Mouse (Mus musculus) CH12.LX (cell line): ENCODE data around the gene Gm27021.

Experiments
- CHD1 ChIP-seq: IDR thresholded peaks from 2 replicates; pipeline ENCODE4 v1.6.1; 2012; ENCODE audit warnings: low read depth, low read length, improper control_type of control experiment, inconsistent platforms
- CTCF ChIP-seq, 2 experiments: IDR thresholded peaks in 1 of 2; conservative IDR thresholded peaks in 1 of 2; 2 replicates each; pipeline ENCODE4 v1.5.1; 2011 to 2012; ENCODE audit warnings: low read depth in 2 of 2, low read length in 2 of 2, improper control_type of control experiment in 1 of 2, inconsistent platforms in 1 of 2, mild to moderate bottlenecking in 1 of 2, moderate library complexity in 1 of 2
- MAFK ChIP-seq: IDR thresholded peaks from 2 replicates; pipeline ENCODE4 v1.6.1; 2011; ENCODE audit warnings: low read length, improper control_type of control experiment; ENCODE audit not compliant: insufficient replicate concordance
- MAZ ChIP-seq: IDR thresholded peaks from 2 replicates; pipeline ENCODE4 v1.6.1; 2012; ENCODE audit warnings: low read depth, mild to moderate bottlenecking, inconsistent platforms, low read length, improper control_type of control experiment, moderate library complexity
- POLR2A ChIP-seq: IDR thresholded peaks from 2 replicates; pipeline ENCODE4 v1.6.1; 2011; ENCODE audit warnings: low read depth, mild to moderate bottlenecking, improper control_type of control experiment, low read length
- ZKSCAN1 ChIP-seq: IDR thresholded peaks from 2 replicates; pipeline ENCODE4 v1.6.1; 2012; ENCODE audit warnings: low read depth, inconsistent platforms, low read length, improper control_type of control experiment, borderline replicate concordance

- TF ChIP-seq POLR2A, result no peak
- no peak for TF ChIP-seq CTCF (conservative IDR thresholded peaks at IDR 0.05 in 1 of 2, IDR thresholded peaks at IDR 0.05 in 1 of 2; ENCODE audit: low read depth in 2 of 2, low read length in 2 of 2)
- TF ChIP-seq MAZ, result no peak
- no peak for TF ChIP-seq ZKSCAN1
- TF ChIP-seq MAFK, result no peak
- no peak for TF ChIP-seq CHD1
These were observed 30.5 kb upstream of the Gm27021 start for GRCm38 (mm10) chr8:120698426-120698825.
